In the genomic region with DNA sequence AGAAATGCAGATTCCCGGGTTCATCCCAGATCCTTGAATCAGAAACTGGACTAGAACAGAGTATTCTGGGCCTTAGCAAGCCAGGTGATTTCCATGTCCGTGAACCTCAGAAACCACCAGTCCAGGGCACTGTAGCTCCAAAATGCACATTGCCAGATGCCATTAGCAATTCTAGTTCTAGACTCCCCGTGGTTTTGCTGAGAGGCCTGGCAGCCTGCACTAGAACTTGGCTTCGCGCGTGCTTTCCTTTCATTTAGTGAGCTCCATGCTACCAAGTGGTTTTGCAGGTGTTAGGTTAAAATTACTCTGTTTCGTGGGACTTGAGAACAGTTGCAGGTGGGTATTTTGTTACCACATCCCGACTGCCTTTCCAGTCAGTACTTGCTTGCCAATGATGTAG, we compare ENCODE assay signal across 31 mouse cellular contexts.
A peak's percentile ranks its signal among the peaks of the same experiment; 100 is the strongest.
DNase-seq lines count a peak whose midpoint lies in the region; ATAC-seq and TF ChIP-seq lines count a peak whose summit lies in the region.
"Had no signal": no experiment of that assay in that cellular context is flagged by ENCODE, and none has a peak within 500 bp of the region (broad histone marks: within the 10 kb centered on the region; RNA-seq: fewer than 3 reads in every experiment).

No protein-coding gene starts in this region.

- H3K4me2 ChIP-seq in hindbrain, postnatal 0 days (ENCODE audit: low read depth, low read length), result no peak overlapping the region
- no peak overlapping the region for H3K4me2 ChIP-seq in hindbrain, embryonic 16.5 days (ENCODE audit: low read length)
- H3K4me2 ChIP-seq: embryonic facial prominence, embryonic 12.5 days; forebrain, embryonic 15.5 days; heart, embryonic 12.5 days; hindbrain, embryonic 13.5 days; liver, embryonic 15.5 days; lung, embryonic 14.5 days; midbrain, embryonic 15.5 days; neural tube, embryonic 12.5 days; stomach, embryonic 15.5 days had no signal

- H3K9ac ChIP-seq in hindbrain, postnatal 0 days (replicated peaks; ENCODE audit: low read length), result no peak overlapping the region
- H3K9ac ChIP-seq in hindbrain, embryonic 16.5 days (ENCODE audit: low read depth, low read length), result no peak overlapping the region
- H3K9ac ChIP-seq: embryonic facial prominence, embryonic 12.5 days; forebrain, embryonic 15.5 days; heart, embryonic 12.5 days; hindbrain, embryonic 13.5 days; liver, embryonic 15.5 days; lung, embryonic 14.5 days; midbrain, embryonic 15.5 days; neural tube, embryonic 12.5 days; stomach, embryonic 15.5 days had no signal

- no peaks in the 10 kb centered on the region for H3K27me3 ChIP-seq in hindbrain, postnatal 0 days (ENCODE audit: insufficient read depth, low read length)
- no peaks in the 10 kb centered on the region; the same call in 1 of the 2 replicates for H3K27me3 ChIP-seq in hindbrain, embryonic 16.5 days (replicated peaks; ENCODE audit: control insufficient read depth, insufficient read depth, low read length)
- H3K27me3 ChIP-seq: embryonic facial prominence, embryonic 12.5 days; forebrain, embryonic 15.5 days; heart, embryonic 12.5 days; liver, embryonic 15.5 days; midbrain, embryonic 15.5 days; neural tube, embryonic 12.5 days; Patski; stomach, embryonic 15.5 days had no signal

- DNase-seq in hindbrain, postnatal 0 days (ENCODE audit: low spot score), result peak; percentile 33
- peak; percentile 42 for DNase-seq in brain, adult 2 months (ENCODE audit: low read depth, low spot score)
- DNase-seq in cerebellum, adult 8-10 months, result peak; percentile 8
- peak; percentile 23 to 44 for DNase-seq in cerebellum, postnatal 25 days
- DNase-seq in natural killer cell, adult 2 months (ENCODE audit: low spot score in 2 of 2), result no peak
- no peak for DNase-seq in spleen, adult 18-20 months
- no peak for DNase-seq in frontal cortex, postnatal 10 days (ENCODE audit: low spot score in 2 of 2)
- DNase-seq: adrenal gland, postnatal 25 days; embryo, embryonic 11 days; gastrocnemius, adult 2 months; gastrocnemius, postnatal 36 days; heart, adult 18-20 months; heart, postnatal 4 days; kidney, adult 18-20 months; kidney, postnatal 36 days; liver; lung, postnatal 14 days; thymus, postnatal 14 days had no signal

- no peaks in the 10 kb centered on the region for H3K9me3 ChIP-seq in hindbrain, postnatal 0 days (ENCODE audit: low read length)
- H3K9me3 ChIP-seq in hindbrain, embryonic 16.5 days (ENCODE audit: control insufficient read depth, low read length), result no peaks in the 10 kb centered on the region
- H3K9me3 ChIP-seq: embryonic facial prominence, embryonic 12.5 days; forebrain, embryonic 15.5 days; heart, embryonic 12.5 days; hindbrain, embryonic 13.5 days; liver, embryonic 15.5 days; midbrain, embryonic 15.5 days; neural tube, embryonic 12.5 days; stomach, embryonic 15.5 days had no signal

- 74% methylated on average over 8 of the region's 8 CpGs for WGBS in hindbrain, postnatal 0 days
- 88% methylated on average over 8 of the region's 8 CpGs for WGBS in hindbrain, embryonic 16.5 days

- ATAC-seq in hindbrain, postnatal 0 days, result no peak
- no peak for ATAC-seq in hindbrain, embryonic 16.5 days
- ATAC-seq: forebrain, embryonic 15.5 days; midbrain, embryonic 15.5 days; Patski had no signal

- no peak overlapping the region for H3K27ac ChIP-seq in hindbrain, postnatal 0 days
- no peak overlapping the region for H3K27ac ChIP-seq in hindbrain, embryonic 16.5 days (ENCODE audit: low read depth, low read length)
- H3K27ac ChIP-seq: embryonic facial prominence, embryonic 12.5 days; forebrain, embryonic 15.5 days; gastrocnemius, adult 2 months; hindbrain, embryonic 13.5 days; layer of hippocampus, adult 2 months; left cerebral cortex, adult 2 months; liver, embryonic 15.5 days; midbrain, embryonic 15.5 days; neural tube, embryonic 12.5 days; stomach, embryonic 15.5 days had no signal

- no peak overlapping the region for H3K4me3 ChIP-seq in hindbrain, postnatal 0 days (ENCODE audit: low read length)
- no peak overlapping the region for H3K4me3 ChIP-seq in hindbrain, embryonic 16.5 days (ENCODE audit: low read length)
- H3K4me3 ChIP-seq: embryonic facial prominence, embryonic 12.5 days; forebrain, embryonic 15.5 days; gastrocnemius, adult 2 months; heart, embryonic 12.5 days; hindbrain, embryonic 13.5 days; layer of hippocampus, adult 2 months; left cerebral cortex, adult 2 months; liver, embryonic 15.5 days; midbrain, embryonic 15.5 days; neural tube, embryonic 12.5 days; stomach, embryonic 15.5 days had no signal

- H3K36me3 ChIP-seq in hindbrain, postnatal 0 days (ENCODE audit: insufficient read depth, low read length), result no peaks in the 10 kb centered on the region
- no peaks in the 10 kb centered on the region for H3K36me3 ChIP-seq in hindbrain, embryonic 16.5 days (ENCODE audit: control insufficient read depth, insufficient read depth, low read length)
- H3K36me3 ChIP-seq: embryonic facial prominence, embryonic 12.5 days; forebrain, embryonic 15.5 days; heart, embryonic 12.5 days; hindbrain, embryonic 13.5 days; liver, embryonic 15.5 days; midbrain, embryonic 15.5 days; neural tube, embryonic 12.5 days; stomach, embryonic 15.5 days had no signal

- no peaks in the 10 kb centered on the region for H3K4me1 ChIP-seq in hindbrain, postnatal 0 days (ENCODE audit: insufficient read depth, low read length)
- no peaks in the 10 kb centered on the region for H3K4me1 ChIP-seq in hindbrain, embryonic 16.5 days (ENCODE audit: control insufficient read depth, insufficient read depth, low read depth, low read length)
- H3K4me1 ChIP-seq: embryonic facial prominence, embryonic 12.5 days; forebrain, embryonic 15.5 days; hindbrain, embryonic 13.5 days; liver, embryonic 15.5 days; midbrain, embryonic 15.5 days; neural tube, embryonic 12.5 days had no signal

- no peak for TF ChIP-seq CTCF in hindbrain, postnatal 0 days (IDR thresholded peaks at IDR 0.05; ENCODE audit: low read depth)

Comparison
In these comparisons a context has a peak if more than half of its experiments do, and no peak if none do; other contexts are left out.
1. DNase-seq: peak in hindbrain, postnatal 0 days (single experiment), brain, adult 2 months (single experiment), cerebellum, adult 8-10 months (single experiment) and cerebellum, postnatal 25 days (2 of 2); none in natural killer cell, adult 2 months (0 of 2), spleen, adult 18-20 months (0 of 2) and frontal cortex, postnatal 10 days (0 of 2).